Mouse (Mus musculus): Measurements from ENCODE around the gene Poll. TPM values are rescaled to one million over a fixed set of nuclear protein-coding genes. Genes with fewer than 3 reads are reported as not detected.
A peak's percentile ranks its signal among the peaks of the same experiment; 100 is the strongest.

The Poll gene
- polyA plus RNA-seq, 1 experiment from 2014 or later: 11.5 TPM

DNA sequence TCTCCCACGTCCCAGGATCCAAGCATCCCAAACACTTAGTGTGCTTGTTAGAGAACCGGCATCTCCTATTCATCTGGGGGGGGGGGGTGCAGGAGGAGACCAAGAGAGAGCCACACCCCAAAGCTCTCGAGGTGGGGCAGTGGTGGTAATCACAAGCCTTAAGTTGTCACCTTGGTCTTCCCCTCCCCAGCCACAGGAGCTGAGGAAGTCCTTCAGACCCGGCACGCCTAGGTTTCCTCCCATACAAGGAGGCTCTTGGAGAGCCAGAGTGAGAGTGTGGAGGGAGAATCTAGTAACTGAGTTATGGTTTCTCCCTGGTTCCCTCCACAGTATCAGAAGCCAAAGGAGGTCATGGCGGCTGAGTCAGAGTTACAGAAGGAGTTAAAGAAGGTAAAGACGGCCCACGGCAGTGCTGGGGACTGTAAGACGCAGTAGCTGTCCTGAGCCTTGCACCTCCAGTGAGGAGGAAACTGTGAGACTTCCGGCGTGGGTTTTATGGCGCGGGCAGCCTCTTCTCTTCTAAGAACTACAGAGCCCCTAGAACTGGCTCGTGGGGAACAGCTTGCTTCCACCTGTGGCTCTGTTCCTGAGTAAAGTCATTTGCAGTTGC is 16.9 kb upstream of the Poll start:
- Histone ChIP-seq H3K9ac (no peak overlapping the region), H3K4me3 (no peak overlapping the region), H3K4me1 (replicated peaks) (peaks cover 53% of the 10 kb centered on the region), H3K4me2 (no peak overlapping the region), H3K27me3 (no peaks in the 10 kb centered on the region), H3K27ac (peak overlapping the region; percentile 34; the same call in 1 of the 2 replicates), H3K9me3 (replicated peaks) (no peaks in the 10 kb centered on the region), H3K36me3 (peaks cover 19% of the 10 kb centered on the region; the same call in 1 of the 2 replicates)
- 71% methylated on average over 14 of the region's 14 CpGs for WGBS
- ATAC-seq (replicated peaks; ENCODE audit: insufficient number of reproducible peaks, insufficient read depth, low FRiP score, low read depth): no peak

DNA sequence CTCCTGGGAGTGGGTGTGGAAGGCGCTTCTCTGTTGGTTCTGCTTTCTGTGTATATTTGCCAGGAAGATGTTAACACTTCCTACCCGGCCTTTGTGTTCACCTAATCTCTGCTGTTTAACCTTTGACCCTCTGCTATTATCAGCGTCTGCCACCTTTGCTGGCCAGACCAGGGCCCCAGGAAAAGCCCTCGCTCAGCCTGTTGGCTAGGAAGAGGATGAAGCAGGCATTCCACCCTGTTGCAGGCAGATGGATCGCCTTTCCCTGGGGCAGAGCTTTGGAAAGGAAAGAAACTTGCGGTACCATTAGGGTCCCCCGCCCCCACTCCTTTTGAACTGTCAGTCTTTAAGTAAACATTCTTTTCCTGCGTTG is 15.3 kb upstream of the Poll start:
- H3K4me1 ChIP-seq (replicated peaks): peaks cover 53% of the 10 kb centered on the region
- no peak overlapping the region for H3K4me3 ChIP-seq
- 20% methylated on average over 8 of the region's 8 CpGs for WGBS
- no peak overlapping the region; the same call in 1 of the 2 replicates for H3K9ac ChIP-seq
- no peak for ATAC-seq (replicated peaks; ENCODE audit: insufficient number of reproducible peaks, insufficient read depth, low FRiP score, low read depth)
- no peaks in the 10 kb centered on the region for H3K27me3 ChIP-seq
- no peaks in the 10 kb centered on the region for H3K9me3 ChIP-seq (replicated peaks)
- peaks cover 15% of the 10 kb centered on the region; the same call in 1 of the 2 replicates for H3K36me3 ChIP-seq
- H3K4me2 ChIP-seq: peak overlapping the region; percentile 21
- peak overlapping the region; percentile 40 for H3K27ac ChIP-seq

DNA sequence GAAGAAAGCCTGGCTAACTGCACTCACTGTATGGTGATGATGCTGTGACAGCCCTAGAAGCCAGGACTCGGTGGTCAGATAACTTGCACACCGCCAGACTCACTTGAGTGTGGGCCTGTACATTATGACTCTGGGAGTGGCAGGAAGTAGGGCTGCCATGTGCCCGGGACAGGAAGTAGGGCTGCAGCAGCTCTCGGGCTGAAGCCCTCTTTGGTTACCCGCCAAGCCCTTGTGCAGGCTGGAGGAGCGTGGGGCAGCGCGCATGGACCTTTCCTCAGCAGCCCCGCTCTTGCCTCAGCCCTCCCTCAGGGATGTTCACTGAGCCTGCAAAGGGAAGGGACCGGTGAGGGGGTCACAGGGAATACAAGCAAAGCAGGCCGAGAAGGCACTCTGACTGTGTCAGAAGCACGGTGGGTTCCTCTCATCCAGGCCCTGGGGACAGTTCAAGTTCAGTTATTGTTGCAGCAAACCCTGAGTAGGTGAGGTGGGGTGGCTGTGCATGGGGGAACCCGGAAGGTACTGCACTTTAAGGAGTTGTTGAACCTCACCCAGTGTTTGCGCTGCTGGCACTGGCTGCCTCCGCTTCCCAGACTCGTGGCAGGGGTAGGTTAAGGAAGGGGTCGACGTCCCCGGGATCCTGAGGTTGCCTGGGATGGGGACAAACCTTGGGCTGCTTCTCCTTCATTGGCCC is 14.8 kb upstream of the Poll start:
- Histone ChIP-seq H3K4me2 (peak overlapping the region; percentile 21), H3K9me3 (replicated peaks) (no peaks in the 10 kb centered on the region), H3K27ac (peak overlapping the region; percentile 40), H3K4me1 (replicated peaks) (peaks cover 48% of the 10 kb centered on the region), H3K27me3 (no peaks in the 10 kb centered on the region), H3K36me3 (peaks cover 15% of the 10 kb centered on the region; the same call in 1 of the 2 replicates), H3K9ac (no peak overlapping the region; the same call in 1 of the 2 replicates), H3K4me3 (no peak overlapping the region)
- 29% methylated on average over 19 of the region's 19 CpGs for WGBS
- ATAC-seq (replicated peaks; ENCODE audit: insufficient number of reproducible peaks, insufficient read depth, low FRiP score, low read depth): no peak

DNA sequence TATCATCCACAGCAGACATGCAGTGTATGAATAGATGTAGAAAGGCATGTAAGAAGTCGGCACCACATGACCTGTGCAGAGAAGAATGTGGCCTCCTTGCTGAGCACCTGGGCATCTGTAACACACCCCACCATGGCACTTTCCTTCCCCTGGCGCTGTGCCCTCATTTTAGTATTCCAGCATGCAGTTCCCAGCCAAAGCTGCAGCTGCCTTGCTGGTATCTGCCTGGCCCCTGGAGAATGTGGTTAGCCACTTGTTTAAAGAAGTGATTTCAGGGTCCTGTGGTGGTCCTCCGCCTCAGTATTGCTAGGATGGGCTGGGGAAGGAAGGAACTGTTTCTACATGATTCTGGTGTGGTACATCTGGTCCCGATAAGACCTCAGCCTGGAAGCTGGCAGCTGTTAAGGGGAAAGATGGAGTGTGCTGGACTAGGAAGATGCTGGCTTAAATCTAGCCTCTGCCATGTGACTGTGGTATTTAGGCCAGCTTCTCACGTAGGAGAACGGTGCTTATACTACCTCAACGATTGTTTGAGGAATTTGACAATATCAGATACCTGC is 14.1 kb upstream of the Poll start:
- ATAC-seq (replicated peaks; ENCODE audit: insufficient number of reproducible peaks, insufficient read depth, low FRiP score, low read depth): no peak
- Histone ChIP-seq H3K4me2 (no peak overlapping the region), H3K9me3 (replicated peaks) (no peaks in the 10 kb centered on the region), H3K36me3 (peaks cover 15% of the 10 kb centered on the region; the same call in 1 of the 2 replicates), H3K27me3 (no peaks in the 10 kb centered on the region), H3K4me3 (no peak overlapping the region), H3K27ac (no peak overlapping the region), H3K4me1 (replicated peaks) (peaks cover 41% of the 10 kb centered on the region), H3K9ac (no peak overlapping the region)
- WGBS: 53% methylated on average over 7 of the region's 7 CpGs

DNA sequence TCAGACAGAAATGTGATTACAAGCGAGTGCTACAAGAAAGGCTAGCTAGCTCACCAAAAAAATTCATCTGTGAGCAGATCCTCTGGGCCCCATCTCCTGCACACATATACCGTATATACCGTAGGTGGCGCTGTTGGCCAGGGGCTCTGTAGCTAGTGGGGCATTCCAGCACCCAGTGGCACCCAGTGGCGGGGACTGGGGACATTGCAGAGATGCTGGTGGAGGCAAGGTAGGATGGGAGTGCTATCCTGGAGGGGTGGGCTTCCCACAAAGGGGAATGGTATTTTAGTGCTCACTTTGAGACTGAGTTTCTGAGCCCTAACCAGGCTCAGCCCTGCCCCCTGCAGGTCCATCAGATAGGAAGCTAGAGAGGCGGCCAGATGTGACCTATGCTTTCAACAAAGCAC is 13.5 kb upstream of the Poll start:
- peak; percentile 69 for ATAC-seq (replicated peaks; ENCODE audit: insufficient number of reproducible peaks, insufficient read depth, low FRiP score, low read depth)
- Histone ChIP-seq H3K4me1 (replicated peaks) (peaks cover 36% of the 10 kb centered on the region), H3K4me3 (no peak overlapping the region), H3K27ac (no peak overlapping the region), H3K9ac (no peak overlapping the region), H3K36me3 (peaks cover 15% of the 10 kb centered on the region; the same call in 1 of the 2 replicates), H3K9me3 (replicated peaks) (no peaks in the 10 kb centered on the region), H3K4me2 (no peak overlapping the region), H3K27me3 (no peaks in the 10 kb centered on the region)
- 8% methylated on average over 6 of the region's 6 CpGs for WGBS

DNA sequence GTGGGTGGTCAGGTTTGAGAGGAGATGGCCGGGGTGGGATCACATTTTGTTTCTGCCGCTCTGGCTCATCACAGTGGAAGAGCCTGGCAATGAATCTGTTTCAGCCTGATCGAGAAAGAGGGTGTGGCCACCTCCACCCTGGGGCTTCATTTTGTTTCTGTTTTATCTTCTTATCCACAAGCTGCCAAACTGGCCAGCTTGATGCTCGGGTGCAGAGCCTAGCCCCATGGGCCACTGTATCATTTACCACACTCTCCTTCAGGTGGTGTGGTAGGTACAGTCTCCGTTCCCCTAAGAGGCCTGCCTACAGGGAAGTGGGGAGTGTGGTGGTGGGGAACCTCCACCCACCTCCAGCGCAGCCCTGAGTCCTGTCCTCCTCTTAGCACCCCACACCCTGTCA is 12.7 kb upstream of the Poll start:
- no peak overlapping the region for H3K4me3 ChIP-seq
- H3K9ac ChIP-seq: no peak overlapping the region
- H3K27ac ChIP-seq: no peak overlapping the region
- H3K36me3 ChIP-seq: peaks cover 8% of the 10 kb centered on the region; the same call in 1 of the 2 replicates
- H3K4me1 ChIP-seq (replicated peaks): peaks cover 36% of the 10 kb centered on the region
- H3K9me3 ChIP-seq (replicated peaks): no peaks in the 10 kb centered on the region
- H3K27me3 ChIP-seq: no peaks in the 10 kb centered on the region
- H3K4me2 ChIP-seq: no peak overlapping the region
- ATAC-seq (replicated peaks; ENCODE audit: insufficient number of reproducible peaks, insufficient read depth, low FRiP score, low read depth): no peak
- WGBS: 72% methylated on average over 6 of the region's 6 CpGs

DNA sequence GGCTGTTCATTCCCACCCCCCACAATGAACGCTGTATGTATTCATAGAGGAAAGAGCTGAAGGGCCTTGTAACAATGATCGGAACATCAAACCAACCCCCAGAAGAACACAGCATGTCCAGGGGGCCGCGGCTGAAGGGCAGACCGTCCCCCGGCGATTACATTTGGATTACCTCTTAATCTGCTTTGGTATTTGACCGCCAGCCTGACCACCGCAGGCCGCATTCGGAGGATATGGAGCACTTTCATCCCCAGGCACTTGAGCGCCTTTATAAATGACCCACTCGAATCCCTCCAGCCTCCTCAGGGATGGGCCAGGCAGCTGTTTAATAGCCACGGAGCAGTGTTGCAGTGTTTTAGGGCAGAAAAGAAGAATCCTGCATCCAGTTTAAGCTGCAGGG is 7.0 kb upstream of the Poll start:
- Histone ChIP-seq H3K4me2 (no peak overlapping the region), H3K27ac (no peak overlapping the region), H3K27me3 (no peaks in the 10 kb centered on the region), H3K36me3 (no peaks in the 10 kb centered on the region), H3K4me3 (no peak overlapping the region), H3K4me1 (replicated peaks) (0 out of 2 replicates have a peak, but pooled peaks cover 6% of the 10 kb centered on the region), H3K9me3 (replicated peaks) (no peaks in the 10 kb centered on the region), H3K9ac (no peak overlapping the region)
- WGBS: 49% methylated on average over 14 of the region's 14 CpGs
- no peak for ATAC-seq (replicated peaks; ENCODE audit: insufficient number of reproducible peaks, insufficient read depth, low FRiP score, low read depth)

DNA sequence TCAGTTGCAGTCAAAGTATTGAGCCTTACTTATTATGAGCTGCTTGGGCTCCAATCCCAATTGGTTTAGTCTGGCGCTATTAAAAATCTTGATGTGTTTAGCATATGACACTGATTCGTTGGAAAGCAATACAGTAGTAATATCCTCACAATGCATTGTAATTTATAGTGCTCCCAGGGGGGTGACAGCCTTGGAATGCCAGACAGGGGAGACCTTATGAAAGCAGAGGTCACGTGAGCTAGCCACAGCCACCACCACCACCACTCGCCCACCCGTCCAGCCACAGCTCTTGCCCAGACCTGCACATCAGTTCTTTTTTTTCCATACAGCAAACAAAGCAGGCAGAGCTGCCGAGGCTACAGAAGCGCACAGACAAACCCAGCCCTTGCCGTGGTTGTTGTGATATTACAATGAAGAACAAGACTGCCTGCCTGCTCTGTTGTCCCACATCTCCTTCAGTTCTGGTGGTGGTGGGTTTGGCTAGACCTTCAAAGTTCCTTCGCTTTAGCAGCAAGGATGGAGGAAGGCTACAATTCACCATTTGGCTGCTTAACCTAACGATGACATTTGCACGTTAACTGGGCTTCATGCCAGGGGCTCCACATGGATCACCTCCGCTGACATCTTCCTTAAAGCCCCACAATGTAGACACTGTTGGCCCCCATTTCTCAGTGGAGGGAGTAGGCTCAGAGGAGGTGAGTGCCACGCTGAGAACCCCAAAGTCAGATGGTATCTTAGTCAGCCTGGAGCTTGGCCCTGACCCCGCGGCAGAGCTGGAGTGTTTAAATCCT is 5.8 kb upstream of the Poll start:
- 59% methylated on average over 15 of the region's 15 CpGs for WGBS
- Histone ChIP-seq H3K27ac (no peak overlapping the region), H3K4me3 (no peak overlapping the region), H3K9ac (no peak overlapping the region), H3K4me1 (replicated peaks) (0 out of 2 replicates have a peak, but pooled peaks cover 11% of the 10 kb centered on the region), H3K9me3 (replicated peaks) (no peaks in the 10 kb centered on the region), H3K4me2 (no peak overlapping the region), H3K27me3 (no peaks in the 10 kb centered on the region), H3K36me3 (no peaks in the 10 kb centered on the region)
- ATAC-seq (replicated peaks; ENCODE audit: insufficient number of reproducible peaks, insufficient read depth, low FRiP score, low read depth): no peak

DNA sequence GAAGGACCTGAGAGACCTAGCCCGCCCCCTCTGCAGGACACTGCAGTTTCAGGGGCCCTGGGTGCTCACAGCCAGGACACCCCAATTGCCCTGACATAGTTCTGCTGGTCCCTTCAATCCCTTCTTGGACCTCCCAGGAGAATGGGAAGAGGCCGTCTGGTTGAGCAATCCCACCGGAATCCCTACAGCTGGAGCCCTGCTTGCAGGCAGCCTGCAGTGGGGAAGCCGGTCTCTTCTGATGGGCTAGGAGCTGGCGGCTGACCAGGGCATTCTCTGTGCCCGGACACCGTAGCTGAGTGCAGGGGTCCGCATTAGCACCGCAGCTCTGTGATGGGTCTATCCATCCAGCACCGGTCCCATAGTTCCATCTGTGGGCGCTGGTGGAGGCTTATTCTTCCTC is 6.2 kb downstream of the Poll start:
- H3K9me3 ChIP-seq (replicated peaks): no peaks in the 10 kb centered on the region
- H3K4me2 ChIP-seq: no peak overlapping the region
- H3K4me3 ChIP-seq: no peak overlapping the region
- H3K36me3 ChIP-seq: peaks cover 31% of the 10 kb centered on the region
- no peak overlapping the region for H3K9ac ChIP-seq
- no peak overlapping the region for H3K27ac ChIP-seq
- no peak for ATAC-seq (replicated peaks; ENCODE audit: insufficient number of reproducible peaks, insufficient read depth, low FRiP score, low read depth)
- H3K4me1 ChIP-seq (replicated peaks): peaks cover 3% of the 10 kb centered on the region; the same call in 1 of the 2 replicates
- 92% methylated on average over 11 of the region's 11 CpGs for WGBS
- H3K27me3 ChIP-seq: no peaks in the 10 kb centered on the region

DNA sequence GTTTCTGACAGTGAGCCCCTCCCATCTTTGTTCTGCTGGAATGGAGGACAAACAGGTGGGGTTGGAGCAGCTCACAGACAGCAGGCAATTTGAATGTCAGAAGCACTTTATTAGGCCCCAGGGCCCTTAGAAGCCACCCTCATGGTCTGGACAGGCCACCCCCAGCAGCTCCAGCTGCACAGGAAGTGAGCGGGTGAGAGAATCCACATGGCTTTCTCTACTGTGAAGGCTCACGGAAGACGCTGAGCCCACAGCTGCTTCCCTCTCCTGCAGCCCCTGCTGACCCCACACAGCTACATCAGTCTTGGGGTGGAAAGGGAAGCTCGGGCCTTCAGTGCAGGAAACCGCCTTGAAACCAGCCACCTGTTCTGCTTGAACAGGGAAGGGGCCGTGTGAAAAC is 8.1 kb downstream of the Poll start:
- 53% methylated on average over 6 of the region's 6 CpGs for WGBS
- Histone ChIP-seq H3K27ac (peak overlapping the region; percentile 37; the same call in 1 of the 2 replicates), H3K4me3 (no peak overlapping the region), H3K9me3 (replicated peaks) (no peaks in the 10 kb centered on the region), H3K4me2 (no peak overlapping the region), H3K4me1 (replicated peaks) (peaks cover 3% of the 10 kb centered on the region; the same call in 1 of the 2 replicates), H3K27me3 (peaks cover 1% of the 10 kb centered on the region), H3K36me3 (peaks cover 31% of the 10 kb centered on the region), H3K9ac (no peak overlapping the region)
- ATAC-seq (replicated peaks; ENCODE audit: insufficient number of reproducible peaks, insufficient read depth, low FRiP score, low read depth): no peak; the same call in 1 of the 2 replicates

DNA sequence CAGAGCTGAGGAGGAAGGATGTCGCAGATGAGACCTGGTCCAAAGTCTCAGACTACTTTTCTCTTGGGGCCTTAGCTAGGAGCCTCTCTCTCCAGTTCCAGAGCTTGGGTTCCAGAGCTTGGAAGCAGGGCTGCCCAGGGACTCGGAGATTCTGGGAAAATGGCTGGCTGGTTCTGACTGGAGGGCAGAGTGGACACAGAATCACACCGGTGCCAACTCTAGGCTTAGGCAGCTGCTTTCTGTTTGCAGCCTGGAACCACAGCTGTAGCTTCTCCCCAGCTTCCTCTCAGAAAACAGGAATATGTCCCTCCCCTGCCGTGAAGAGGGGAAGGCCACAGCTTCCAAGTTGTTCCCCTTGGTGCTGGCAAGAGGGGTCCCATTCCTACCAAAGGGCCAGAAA is 10.4 kb downstream of the Poll start:
- Histone ChIP-seq H3K27ac (no peak overlapping the region), H3K36me3 (peaks cover 20% of the 10 kb centered on the region), H3K4me1 (replicated peaks) (peaks cover 3% of the 10 kb centered on the region), H3K9ac (no peak overlapping the region), H3K4me3 (no peak overlapping the region), H3K4me2 (no peak overlapping the region), H3K9me3 (replicated peaks) (no peaks in the 10 kb centered on the region), H3K27me3 (peaks cover 18% of the 10 kb centered on the region)
- WGBS: 65% methylated on average over 4 of the region's 4 CpGs
- ATAC-seq (replicated peaks; ENCODE audit: insufficient number of reproducible peaks, insufficient read depth, low FRiP score, low read depth): no peak

All from heart, embryonic 15.5 days (tissue).